Mouse (Mus musculus): ENCODE data around the gene Fn1. TPM values are rescaled to one million over a fixed set of nuclear protein-coding genes. Genes with fewer than 3 reads are reported as not detected.
A peak's percentile ranks its signal among the peaks of the same experiment; 100 is the strongest.

The Fn1 gene
- polyA plus RNA-seq (2015; fragmentation: Nextera tagmentation; extraction: Ambion mirVana): 38.3 and 43.1 TPM in 2 replicates

- Histone ChIP-seq H3K27me3 (replicated peaks; ENCODE audit: control insufficient read depth, insufficient read depth, low read length) (no peaks in the 10 kb centered on the region), H3K27ac (ENCODE audit: low read depth, low read length) (peak within 1 kb of the TSS; percentile 51; the same call in 1 of the 2 replicates), H3K9me3 (ENCODE audit: control insufficient read depth) (no peaks in the 10 kb centered on the region), H3K4me1 (replicated peaks; ENCODE audit: control insufficient read depth, insufficient read depth, low read length) (no peaks in the 10 kb centered on the region; the same call in 1 of the 2 replicates), H3K36me3 (ENCODE audit: control insufficient read depth, insufficient read depth) (no peaks in the 10 kb centered on the region), H3K4me2 (replicated peaks; ENCODE audit: low read depth) (peak within 1 kb of the TSS; percentile 86), H3K9ac (ENCODE audit: low read depth, low read length) (peak within 1 kb of the TSS; percentile 38), H3K4me3 (ENCODE audit: low read depth, low read length) (peak within 1 kb of the TSS; percentile 51)
- under 1% methylated on average over 63 of the region's 63 CpGs for WGBS
- TF ChIP-seq CTCF (IDR thresholded peaks at IDR 0.05; ENCODE audit: low read depth): no peak
- ATAC-seq: peak; percentile 71
Measured at GRCm38 (mm10) chr1:71652551-71653399, at the start of gene Fn1. Fn1 (minus strand) TSS chr1:71653200.

GRCm38 (mm10) chr1:71696093-71696492, 43.1 kb upstream of the Fn1 start:
- H3K36me3 ChIP-seq (ENCODE audit: control insufficient read depth, insufficient read depth): no peaks in the 10 kb centered on the region
- no peak overlapping the region for H3K27ac ChIP-seq (ENCODE audit: low read depth, low read length)
- no peak overlapping the region for H3K4me2 ChIP-seq (replicated peaks; ENCODE audit: low read depth)
- TF ChIP-seq CTCF (IDR thresholded peaks at IDR 0.05; ENCODE audit: low read depth): no peak
- H3K9me3 ChIP-seq (ENCODE audit: control insufficient read depth): no peaks in the 10 kb centered on the region
- no peaks in the 10 kb centered on the region for H3K27me3 ChIP-seq (replicated peaks; ENCODE audit: control insufficient read depth, insufficient read depth, low read length)
- no peak overlapping the region for H3K4me3 ChIP-seq (ENCODE audit: low read depth, low read length)
- no peaks in the 10 kb centered on the region for H3K4me1 ChIP-seq (replicated peaks; ENCODE audit: control insufficient read depth, insufficient read depth, low read length)
- no peak overlapping the region for H3K9ac ChIP-seq (ENCODE audit: low read depth, low read length)
- ATAC-seq: no peak
- WGBS: 31% methylated on average over 3 of the region's 3 CpGs

- no peaks in the 10 kb centered on the region for H3K36me3 ChIP-seq (ENCODE audit: control insufficient read depth, insufficient read depth)
- H3K4me1 ChIP-seq (replicated peaks; ENCODE audit: control insufficient read depth, insufficient read depth, low read length): no peaks in the 10 kb centered on the region
- no peak for TF ChIP-seq CTCF (IDR thresholded peaks at IDR 0.05; ENCODE audit: low read depth)
- H3K27me3 ChIP-seq (replicated peaks; ENCODE audit: control insufficient read depth, insufficient read depth, low read length): no peaks in the 10 kb centered on the region
- H3K4me2 ChIP-seq (replicated peaks; ENCODE audit: low read depth): no peak overlapping the region
- no peak overlapping the region for H3K27ac ChIP-seq (ENCODE audit: low read depth, low read length)
- 64% methylated on average over 8 of the region's 8 CpGs for WGBS
- H3K9ac ChIP-seq (ENCODE audit: low read depth, low read length): no peak overlapping the region
- no peaks in the 10 kb centered on the region for H3K9me3 ChIP-seq (ENCODE audit: control insufficient read depth)
- H3K4me3 ChIP-seq (ENCODE audit: low read depth, low read length): no peak overlapping the region
- no peak for ATAC-seq
Measured at GRCm38 (mm10) chr1:71691472-71692277, 38.7 kb upstream of the Fn1 start.

- no peak overlapping the region for H3K27ac ChIP-seq (ENCODE audit: low read depth, low read length)
- 88% methylated on average over 5 of the region's 5 CpGs for WGBS
- no peak overlapping the region for H3K9ac ChIP-seq (ENCODE audit: low read depth, low read length)
- TF ChIP-seq CTCF (IDR thresholded peaks at IDR 0.05; ENCODE audit: low read depth): no peak
- no peak for ATAC-seq
- no peak overlapping the region for H3K4me2 ChIP-seq (replicated peaks; ENCODE audit: low read depth)
- H3K27me3 ChIP-seq (replicated peaks; ENCODE audit: control insufficient read depth, insufficient read depth, low read length): no peaks in the 10 kb centered on the region
- no peaks in the 10 kb centered on the region for H3K4me1 ChIP-seq (replicated peaks; ENCODE audit: control insufficient read depth, insufficient read depth, low read length)
- no peaks in the 10 kb centered on the region for H3K36me3 ChIP-seq (ENCODE audit: control insufficient read depth, insufficient read depth)
- H3K9me3 ChIP-seq (ENCODE audit: control insufficient read depth): no peaks in the 10 kb centered on the region
- no peak overlapping the region for H3K4me3 ChIP-seq (ENCODE audit: low read depth, low read length)
Measured at GRCm38 (mm10) chr1:71688926-71689303, 35.9 kb upstream of the Fn1 start.

GRCm38 (mm10) chr1:71688272-71688925, 35.4 kb upstream of the Fn1 start:
- WGBS: 96% methylated on average over 3 of the region's 3 CpGs
- no peak overlapping the region for H3K27ac ChIP-seq (ENCODE audit: low read depth, low read length)
- no peaks in the 10 kb centered on the region; the same call in 1 of the 2 replicates for H3K4me1 ChIP-seq (replicated peaks; ENCODE audit: control insufficient read depth, insufficient read depth, low read length)
- H3K9me3 ChIP-seq (ENCODE audit: control insufficient read depth): no peaks in the 10 kb centered on the region
- ATAC-seq: no peak
- no peak overlapping the region for H3K4me2 ChIP-seq (replicated peaks; ENCODE audit: low read depth)
- no peaks in the 10 kb centered on the region for H3K36me3 ChIP-seq (ENCODE audit: control insufficient read depth, insufficient read depth)
- no peak overlapping the region for H3K4me3 ChIP-seq (ENCODE audit: low read depth, low read length)
- no peak overlapping the region for H3K9ac ChIP-seq (ENCODE audit: low read depth, low read length)
- no peaks in the 10 kb centered on the region for H3K27me3 ChIP-seq (replicated peaks; ENCODE audit: control insufficient read depth, insufficient read depth, low read length)
- TF ChIP-seq CTCF (IDR thresholded peaks at IDR 0.05; ENCODE audit: low read depth): no peak

GRCm38 (mm10) chr1:71686791-71687190, 33.8 kb upstream of the Fn1 start:
- H3K4me2 ChIP-seq (replicated peaks; ENCODE audit: low read depth): no peak overlapping the region
- no peak overlapping the region for H3K9ac ChIP-seq (ENCODE audit: low read depth, low read length)
- no peak overlapping the region for H3K27ac ChIP-seq (ENCODE audit: low read depth, low read length)
- no peaks in the 10 kb centered on the region for H3K27me3 ChIP-seq (replicated peaks; ENCODE audit: control insufficient read depth, insufficient read depth, low read length)
- 70% methylated on average over 5 of the region's 5 CpGs for WGBS
- no peaks in the 10 kb centered on the region for H3K36me3 ChIP-seq (ENCODE audit: control insufficient read depth, insufficient read depth)
- TF ChIP-seq CTCF (IDR thresholded peaks at IDR 0.05; ENCODE audit: low read depth): no peak
- ATAC-seq: no peak
- no peak overlapping the region for H3K4me3 ChIP-seq (ENCODE audit: low read depth, low read length)
- no peaks in the 10 kb centered on the region for H3K9me3 ChIP-seq (ENCODE audit: control insufficient read depth)
- H3K4me1 ChIP-seq (replicated peaks; ENCODE audit: control insufficient read depth, insufficient read depth, low read length): no peaks in the 10 kb centered on the region; the same call in 1 of the 2 replicates

Measured in intestine, postnatal 0 days (tissue).